Mouse (Mus musculus): Measurements from ENCODE around the gene Nr1h3. TPM values are rescaled to one million over a fixed set of nuclear protein-coding genes. Genes with fewer than 3 reads are reported as not detected.
"Not testable (repeated sequence)": the region's sequence is repeated elsewhere in the genome, so short reads cannot be mapped to it uniquely, and the experiment has no call there.

Nr1h3 gene
- total RNA-seq (2014; fragmentation: Nextera tagmentation) (not detected in 2 replicates), total RNA-seq (2017) (0.38 and 0.52 TPM in 2 replicates), polyA plus RNA-seq (2012) (0.18 and 0.27 TPM in 2 replicates)

DNA sequence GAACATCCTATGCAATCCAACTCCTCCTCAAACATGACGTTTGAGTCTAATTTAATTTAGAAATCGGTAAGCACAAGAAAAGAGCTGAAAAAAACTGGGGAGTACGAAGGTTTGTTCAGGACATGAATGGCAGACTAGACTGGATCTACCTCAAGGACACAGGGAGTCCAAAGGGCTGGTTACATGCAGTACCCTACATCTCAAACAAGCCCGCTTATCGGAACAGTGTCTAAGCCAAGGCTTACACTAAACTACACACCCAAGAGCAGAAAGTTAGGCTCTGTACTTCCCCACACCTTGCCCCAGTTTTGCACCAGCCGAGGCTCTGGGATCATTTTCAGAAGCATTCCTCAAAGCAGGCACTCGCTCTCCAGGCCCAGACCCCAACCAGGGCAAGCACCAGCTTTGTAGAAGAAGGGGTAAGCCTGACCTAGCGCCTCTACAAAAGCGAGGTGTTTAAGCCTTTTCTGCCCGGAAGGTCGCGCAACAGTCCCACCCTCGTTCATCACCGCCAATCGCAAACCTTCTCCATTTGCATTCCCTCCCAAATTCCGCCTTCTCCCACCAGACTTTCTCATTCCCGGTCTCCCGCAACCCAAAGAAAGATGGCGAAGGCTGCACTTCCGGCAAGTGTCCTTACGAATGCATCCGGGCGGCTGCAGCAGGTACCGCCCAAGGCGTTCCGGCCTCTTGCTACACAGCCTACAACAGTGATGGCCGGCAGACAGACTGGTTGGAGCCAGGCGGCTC lies at the start of gene Nr1h3, which contains the start of gene Acp2:
Nr1h3 (minus strand) TSS at position 613 of the 750 bp plus-strand sequence.
Acp2 (plus strand) TSS at position 664 of the 750 bp plus-strand sequence.
- peak within 1 kb of the TSS; percentile 76 for H3K4me3 ChIP-seq (ENCODE audit: low read depth, low read length)
- TF ChIP-seq GATA1 (IDR thresholded peaks at IDR 0.05; ENCODE audit: borderline replicate concordance, low read length): no peak
- TF ChIP-seq CTCF (IDR thresholded peaks at IDR 0.05; ENCODE audit: low read depth, low read length): no peak
- no peak for TF ChIP-seq GATA2 (IDR thresholded peaks at IDR 0.05; ENCODE audit: borderline replicate concordance, low read depth, low read length)
- no peak for TF ChIP-seq POLR2AphosphoS5 (IDR thresholded peaks at IDR 0.05; ENCODE audit: insufficient replicate concordance, low read depth, low read length)
- TF ChIP-seq TAL1 (conservative IDR thresholded peaks at IDR 0.05; ENCODE audit: low read depth, low read length): no peak

DNA sequence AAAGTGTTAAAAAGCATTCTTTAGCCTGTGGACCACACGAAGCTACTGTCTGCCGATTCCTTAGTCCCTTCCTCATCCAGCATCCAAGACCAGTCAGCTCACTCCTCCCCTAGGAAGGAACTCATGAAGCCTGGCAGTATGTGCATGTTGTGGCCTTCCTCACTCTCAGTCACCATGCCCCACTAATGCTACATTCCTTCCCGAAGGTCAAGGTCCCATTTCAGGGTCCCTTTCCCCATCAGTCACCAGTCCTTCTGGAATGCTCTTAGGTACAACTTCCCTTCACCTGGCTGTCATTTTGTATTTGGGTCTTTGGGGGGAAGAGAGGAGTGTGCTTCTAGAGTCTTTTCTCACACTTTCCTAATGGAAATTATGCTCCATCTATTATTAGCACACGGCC lies 49.4 kb upstream of the Nr1h3 start:
- peaks cover 61% of the 10 kb centered on the region for H3K27me3 ChIP-seq (ENCODE audit: insufficient read depth, low read length)
- TF ChIP-seq TAL1 (conservative IDR thresholded peaks at IDR 0.05; ENCODE audit: low read depth, low read length): no peak
- no peak for TF ChIP-seq POLR2AphosphoS5 (IDR thresholded peaks at IDR 0.05; ENCODE audit: insufficient replicate concordance, low read depth, low read length)
- no peak for TF ChIP-seq CTCF (IDR thresholded peaks at IDR 0.05; ENCODE audit: low read depth, low read length)
- no peak for TF ChIP-seq GATA2 (IDR thresholded peaks at IDR 0.05; ENCODE audit: borderline replicate concordance, low read depth, low read length)
- TF ChIP-seq GATA1 (IDR thresholded peaks at IDR 0.05; ENCODE audit: borderline replicate concordance, low read length): no peak
- H3K4me3 ChIP-seq (ENCODE audit: low read depth, low read length): no peak overlapping the region
- H3K36me3 ChIP-seq (replicated peaks): no peaks in the 10 kb centered on the region
- no peak for DNase-seq (ENCODE audit: low spot score)
- ATAC-seq (ENCODE audit: extremely low read depth, insufficient number of reproducible peaks, low FRiP score, poor library complexity, severe bottlenecking): no peak
- peaks cover 42% of the 10 kb centered on the region for H3K4me1 ChIP-seq (ENCODE audit: insufficient read depth, low read depth, low read length)
- no peaks in the 10 kb centered on the region for H3K9me3 ChIP-seq (replicated peaks)

More for the DNA sequence above, at the start of gene Nr1h3, which contains the start of gene Acp2:
- Histone ChIP-seq H3K27me3 (ENCODE audit: insufficient read depth, low read length) (peaks cover 4% of the 10 kb centered on the region), H3K36me3 (replicated peaks) (peaks cover 32% of the 10 kb centered on the region), H3K9me3 (replicated peaks) (no peaks in the 10 kb centered on the region), H3K4me1 (ENCODE audit: insufficient read depth, low read depth, low read length) (peaks cover 22% of the 10 kb centered on the region)
- ATAC-seq (ENCODE audit: extremely low read depth, insufficient number of reproducible peaks, low FRiP score, poor library complexity, severe bottlenecking) (peak; percentile 89), DNase-seq (ENCODE audit: low spot score) (peak; percentile 70)

DNA sequence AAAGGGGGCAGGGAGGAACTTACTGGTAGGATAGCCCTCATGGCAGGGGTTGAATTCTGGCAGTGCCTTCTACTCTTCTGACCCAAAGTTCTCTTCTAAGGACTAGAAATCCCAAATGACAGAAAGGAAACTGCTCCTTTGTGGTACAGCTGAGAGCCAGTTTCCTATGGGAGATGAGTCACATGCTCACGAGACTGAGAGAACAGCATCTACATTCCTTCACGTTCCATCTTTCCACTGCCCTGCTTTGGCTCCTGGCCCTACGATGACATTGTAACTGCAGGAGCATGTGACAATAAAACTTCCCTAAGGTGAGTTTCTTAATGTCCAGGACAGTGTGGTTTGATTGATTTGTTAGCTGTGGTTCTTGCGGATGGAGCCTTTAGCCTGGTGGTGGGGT lies 45.7 kb upstream of the Nr1h3 start:
- Histone ChIP-seq H3K27me3 (ENCODE audit: insufficient read depth, low read length) (peaks cover 25% of the 10 kb centered on the region), H3K4me1 (ENCODE audit: insufficient read depth, low read depth, low read length) (peaks cover 49% of the 10 kb centered on the region), H3K9me3 (replicated peaks) (no peaks in the 10 kb centered on the region), H3K4me3 (ENCODE audit: low read depth, low read length) (no peak overlapping the region), H3K36me3 (replicated peaks) (no peaks in the 10 kb centered on the region)
- DNase-seq (ENCODE audit: low spot score) (no peak), ATAC-seq (ENCODE audit: extremely low read depth, insufficient number of reproducible peaks, low FRiP score, poor library complexity, severe bottlenecking) (no peak)
- no peak for TF ChIP-seq TAL1 (conservative IDR thresholded peaks at IDR 0.05; ENCODE audit: low read depth, low read length)
- TF ChIP-seq GATA2 (IDR thresholded peaks at IDR 0.05; ENCODE audit: borderline replicate concordance, low read depth, low read length): no peak
- no peak for TF ChIP-seq GATA1 (IDR thresholded peaks at IDR 0.05; ENCODE audit: borderline replicate concordance, low read length)
- TF ChIP-seq POLR2AphosphoS5 (IDR thresholded peaks at IDR 0.05; ENCODE audit: insufficient replicate concordance, low read depth, low read length): no peak
- TF ChIP-seq CTCF (IDR thresholded peaks at IDR 0.05; ENCODE audit: low read depth, low read length): no peak

DNA sequence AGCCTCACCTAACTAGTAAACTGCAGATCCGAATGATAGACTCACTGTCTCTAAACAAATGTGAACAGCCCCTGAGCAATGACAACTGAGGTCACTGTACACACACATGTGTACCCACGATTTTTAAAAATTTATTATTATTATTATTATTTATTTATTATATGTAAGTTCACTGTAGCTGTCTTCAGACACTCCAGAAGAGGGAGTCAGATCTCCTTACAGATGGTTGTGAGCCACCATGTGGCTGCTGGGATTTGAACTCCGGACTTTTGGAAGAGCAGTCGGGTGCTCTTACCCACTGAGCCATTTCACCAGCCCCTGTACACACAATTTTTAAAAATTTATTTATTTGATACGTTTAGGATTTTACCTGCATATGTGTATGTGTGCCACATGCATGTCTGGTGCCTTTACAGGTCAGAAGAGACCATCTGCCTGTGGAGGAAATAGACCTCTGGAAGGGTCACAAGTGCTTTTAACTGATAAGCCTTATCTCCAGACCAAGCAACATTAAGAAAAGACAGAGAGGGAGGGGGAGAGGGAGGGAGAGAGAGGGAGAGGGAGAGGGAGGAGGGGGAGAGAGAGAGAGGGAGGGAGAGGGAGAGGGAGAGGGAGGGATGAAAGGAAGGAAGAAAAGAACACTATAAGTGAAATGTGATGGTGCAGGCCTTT lies 42.1 kb upstream of the Nr1h3 start:
- Histone ChIP-seq H3K36me3 (replicated peaks) (no peaks in the 10 kb centered on the region), H3K4me3 (ENCODE audit: low read depth, low read length) (no peak overlapping the region), H3K27me3 (ENCODE audit: insufficient read depth, low read length) (0 out of 2 replicates have a peak, but pooled peaks cover 2% of the 10 kb centered on the region), H3K4me1 (ENCODE audit: insufficient read depth, low read depth, low read length) (peaks cover 49% of the 10 kb centered on the region), H3K9me3 (replicated peaks) (no peaks in the 10 kb centered on the region)
- DNase-seq (ENCODE audit: low spot score): no peak
- TF ChIP-seq GATA2 (IDR thresholded peaks at IDR 0.05; ENCODE audit: borderline replicate concordance, low read depth, low read length) (no peak), CTCF (IDR thresholded peaks at IDR 0.05; ENCODE audit: low read depth, low read length) (no peak), GATA1 (IDR thresholded peaks at IDR 0.05; ENCODE audit: borderline replicate concordance, low read length) (no peak), TAL1 (conservative IDR thresholded peaks at IDR 0.05; ENCODE audit: low read depth, low read length) (peak; percentile 87), POLR2AphosphoS5 (IDR thresholded peaks at IDR 0.05; ENCODE audit: insufficient replicate concordance, low read depth, low read length) (no peak)
- ATAC-seq (ENCODE audit: extremely low read depth, insufficient number of reproducible peaks, low FRiP score, poor library complexity, severe bottlenecking): peak; percentile 94

DNA sequence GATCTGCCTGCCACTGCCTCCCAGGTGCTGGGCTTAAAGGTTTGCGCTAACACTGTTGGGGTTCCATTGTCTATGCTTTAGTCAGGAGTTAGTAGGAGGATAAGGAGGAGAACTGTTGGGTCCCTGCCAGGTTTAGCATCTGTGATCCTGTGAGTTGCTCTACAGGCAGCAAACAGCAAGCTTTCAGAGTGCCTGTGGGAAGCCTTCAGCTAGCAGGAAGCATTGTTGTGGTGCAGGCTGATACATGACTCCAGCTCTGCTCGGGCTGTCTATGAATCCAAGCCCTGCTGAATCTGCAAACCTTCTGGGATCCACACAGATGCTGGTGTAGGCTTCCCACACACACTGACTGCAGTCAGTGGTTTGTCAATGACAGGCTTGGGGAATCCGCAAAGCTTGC lies 40.8 kb upstream of the Nr1h3 start:
- ATAC-seq (ENCODE audit: extremely low read depth, insufficient number of reproducible peaks, low FRiP score, poor library complexity, severe bottlenecking): no peak

DNA sequence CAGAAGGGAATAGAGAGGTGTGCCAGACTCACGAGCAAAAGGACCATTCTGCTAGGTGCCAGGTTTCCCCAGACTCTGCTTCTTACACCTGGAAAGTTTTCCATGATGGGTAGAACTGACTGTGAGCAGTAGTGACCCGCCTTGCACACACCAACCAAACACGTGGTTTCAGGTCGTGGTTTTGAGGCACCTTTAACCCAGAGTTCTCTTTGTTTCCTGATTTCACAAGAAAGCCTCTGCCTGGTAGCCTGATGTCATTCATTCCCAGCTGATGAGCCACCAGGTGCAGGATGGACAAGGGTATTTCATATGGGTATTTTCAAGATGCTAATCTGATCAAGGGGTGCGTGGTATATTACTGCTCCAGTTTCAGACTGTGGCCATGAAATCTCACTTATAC lies 39.9 kb upstream of the Nr1h3 start:
- H3K4me3 ChIP-seq (ENCODE audit: low read depth, low read length): no peak overlapping the region
- no peak for TF ChIP-seq CTCF (IDR thresholded peaks at IDR 0.05; ENCODE audit: low read depth, low read length)
- no peak for TF ChIP-seq GATA2 (IDR thresholded peaks at IDR 0.05; ENCODE audit: borderline replicate concordance, low read depth, low read length)
- no peaks in the 10 kb centered on the region for H3K9me3 ChIP-seq (replicated peaks)
- H3K4me1 ChIP-seq (ENCODE audit: insufficient read depth, low read depth, low read length): peaks cover 44% of the 10 kb centered on the region
- DNase-seq (ENCODE audit: low spot score): no peak
- H3K27me3 ChIP-seq (ENCODE audit: insufficient read depth, low read length): no peaks in the 10 kb centered on the region
- H3K36me3 ChIP-seq (replicated peaks): no peaks in the 10 kb centered on the region
- ATAC-seq (ENCODE audit: extremely low read depth, insufficient number of reproducible peaks, low FRiP score, poor library complexity, severe bottlenecking): no peak

More for the DNA sequence above, 40.8 kb upstream of the Nr1h3 start:
- Histone ChIP-seq H3K4me1 (ENCODE audit: insufficient read depth, low read depth, low read length) (peaks cover 44% of the 10 kb centered on the region), H3K9me3 (replicated peaks) (no peaks in the 10 kb centered on the region), H3K4me3 (ENCODE audit: low read depth, low read length) (no peak overlapping the region; the same call in 1 of the 2 replicates), H3K36me3 (replicated peaks) (no peaks in the 10 kb centered on the region), H3K27me3 (ENCODE audit: insufficient read depth, low read length) (0 out of 2 replicates have a peak, but pooled peaks cover 1% of the 10 kb centered on the region)
- DNase-seq (ENCODE audit: low spot score): no peak
- TF ChIP-seq TAL1 (conservative IDR thresholded peaks at IDR 0.05; ENCODE audit: low read depth, low read length) (no peak), POLR2AphosphoS5 (IDR thresholded peaks at IDR 0.05; ENCODE audit: insufficient replicate concordance, low read depth, low read length) (no peak), GATA1 (IDR thresholded peaks at IDR 0.05; ENCODE audit: borderline replicate concordance, low read length) (no peak), CTCF (IDR thresholded peaks at IDR 0.05; ENCODE audit: low read depth, low read length) (no peak), GATA2 (IDR thresholded peaks at IDR 0.05; ENCODE audit: borderline replicate concordance, low read depth, low read length) (no peak)

DNA sequence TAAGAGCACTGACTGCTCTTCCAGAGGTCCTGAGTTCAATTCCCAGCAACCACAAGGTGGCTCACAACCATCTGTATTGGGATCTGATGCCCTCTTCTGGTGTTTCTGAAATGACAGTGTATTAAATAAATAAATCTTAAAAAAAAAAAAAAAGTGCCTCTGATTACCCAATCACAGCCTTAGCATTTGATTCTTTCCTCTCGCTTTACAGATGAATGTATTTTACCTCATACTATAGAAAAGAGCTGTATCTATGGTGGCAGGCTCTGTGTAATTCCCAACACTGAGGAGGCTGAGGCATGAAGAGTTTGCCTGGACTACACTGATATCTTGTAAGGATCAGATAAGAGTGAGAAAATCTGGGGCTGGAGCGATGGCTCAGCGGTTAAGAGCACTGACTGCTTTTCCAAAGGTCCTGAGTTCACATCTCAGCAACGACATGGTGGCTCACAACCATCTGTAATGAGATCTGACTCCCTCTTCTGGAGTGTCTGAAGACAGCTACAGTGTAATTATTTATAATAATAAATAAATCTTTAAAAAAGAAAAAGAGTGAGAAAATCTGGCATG lies 35.0 kb upstream of the Nr1h3 start:
- Histone ChIP-seq H3K4me1 (ENCODE audit: insufficient read depth, low read depth, low read length) (peaks cover 20% of the 10 kb centered on the region), H3K36me3 (replicated peaks) (peaks cover 18% of the 10 kb centered on the region), H3K4me3 (ENCODE audit: low read depth, low read length) (peak overlapping the region; percentile 82)
- H3K27me3 ChIP-seq (ENCODE audit: insufficient read depth, low read length); ATAC-seq (ENCODE audit: extremely low read depth, insufficient number of reproducible peaks, low FRiP score, poor library complexity, severe bottlenecking); H3K9me3 ChIP-seq (replicated peaks); DNase-seq (ENCODE audit: low spot score): not testable (repeated sequence)

Measured in G1E (cell line).